Mouse (Mus musculus) frontal cortex, postnatal 14 days (tissue): ENCODE results near the gene H2afj.
"Not testable (repeated sequence)": the region's sequence is repeated elsewhere in the genome, so short reads cannot be mapped to it uniquely, and the experiment has no call there.

Experiments used
- DNase-seq, 2 experiments: peaks; one replicate each; pipeline ENCODE4 v3.0.0; 2022; ENCODE audit warnings: low spot score in 2 of 2

Gene H2afj

GRCm38 (mm10) chr6:136808014-136808417 is at the start of gene H2afj:
Gene H2afj, plus strand, starts transcription at chr6:136808244.
- peak; percentile 96 to 98 for DNase-seq

- no peak for DNase-seq
Measured at GRCm38 (mm10) chr6:136763912-136764311, 44.1 kb upstream of the H2afj start.

GRCm38 (mm10) chr6:136769143-136769542 is 38.9 kb upstream of the H2afj start:
- DNase-seq, result no peak

- no peak for DNase-seq
Measured at GRCm38 (mm10) chr6:136769859-136770258, 38.2 kb upstream of the H2afj start.

GRCm38 (mm10) chr6:136776392-136776791 is 31.7 kb upstream of the H2afj start:
- no peak for DNase-seq

GRCm38 (mm10) chr6:136781377-136781986 is 26.6 kb upstream of the H2afj start, which contains the start of gene Gucy2c:
Gene Gucy2c, minus strand, starts transcription at chr6:136781765.
- no peak for DNase-seq

- DNase-seq, result no peak
Measured at GRCm38 (mm10) chr6:136782146-136782545, 25.9 kb upstream of the H2afj start.

GRCm38 (mm10) chr6:136782761-136783160 is 25.3 kb upstream of the H2afj start:
- DNase-seq, result peak; percentile 18 to 39

- no peak for DNase-seq
Measured at GRCm38 (mm10) chr6:136789391-136789971, 18.6 kb upstream of the H2afj start.

- DNase-seq, result no peak
Measured at GRCm38 (mm10) chr6:136792884-136793758, 14.9 kb upstream of the H2afj start.

- DNase-seq, result no peak
Measured at GRCm38 (mm10) chr6:136793831-136794525, 14.1 kb upstream of the H2afj start.

- DNase-seq, result no peak
Measured at GRCm38 (mm10) chr6:136795110-136795509, 12.9 kb upstream of the H2afj start.

- no peak for DNase-seq
Measured at GRCm38 (mm10) chr6:136795850-136796249, 12.2 kb upstream of the H2afj start.

GRCm38 (mm10) chr6:136797874-136798693 is 10.0 kb upstream of the H2afj start:
- not testable (repeated sequence) for DNase-seq

- DNase-seq, result no peak
Measured at GRCm38 (mm10) chr6:136800710-136801109, 7.3 kb upstream of the H2afj start.

GRCm38 (mm10) chr6:136801274-136801673 is 6.8 kb upstream of the H2afj start:
- no peak for DNase-seq

- DNase-seq, result no peak
Measured at GRCm38 (mm10) chr6:136803093-136803738, 4.8 kb upstream of the H2afj start.

GRCm38 (mm10) chr6:136803739-136804633 is 4.1 kb upstream of the H2afj start, which contains the start of gene Hist4h4:
Gene Hist4h4, minus strand, starts transcription at chr6:136804415.
- DNase-seq, result peak; percentile 89 to 97

GRCm38 (mm10) chr6:136804705-136805408 is 3.2 kb upstream of the H2afj start:
- no peak for DNase-seq
